Mouse (Mus musculus): ENCODE data around the gene Pced1b. TPM values are rescaled to one million over a fixed set of nuclear protein-coding genes. Genes with fewer than 3 reads are reported as not detected.

Pced1b gene
- total and polyA plus RNA-seq, 3 experiments, result 6.6 to 36.5 TPM; not detected in 1

DNA sequence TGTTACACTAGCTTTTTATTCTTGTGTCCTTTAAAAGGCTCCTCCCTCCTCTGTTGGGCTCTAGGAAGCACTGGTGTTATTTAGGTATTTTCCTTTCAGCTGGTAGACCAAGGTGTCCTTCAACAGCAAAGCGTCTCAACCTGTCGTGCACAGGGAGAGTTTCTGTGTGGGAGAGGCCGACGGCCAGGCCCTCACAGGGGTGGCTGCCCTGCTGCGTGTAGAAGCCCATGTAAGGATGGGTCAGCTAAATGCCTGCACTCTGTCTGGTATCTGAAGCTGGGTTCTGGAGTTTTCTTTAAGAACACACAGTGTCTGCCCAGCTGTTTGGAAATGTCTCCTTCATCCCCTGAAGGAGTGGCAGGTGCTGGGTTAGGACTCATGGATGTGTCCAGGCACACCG is 43.4 kb downstream of the Pced1b start:
- TF ChIP-seq ZNF384 (IDR thresholded peaks at IDR 0.05; ENCODE audit: low read depth, low read length) (no peak), JUND (IDR thresholded peaks at IDR 0.05; ENCODE audit: low read depth, low read length) (no peak), TBP (IDR thresholded peaks at IDR 0.05; ENCODE audit: low read depth, low read length) (no peak), USF1 (IDR thresholded peaks at IDR 0.05; ENCODE audit: low read depth, low read length) (no peak), ZMIZ1 (IDR thresholded peaks at IDR 0.05; ENCODE audit: low read depth, low read length) (no peak), MEF2A (IDR thresholded peaks at IDR 0.05; ENCODE audit: extremely low read depth, insufficient replicate concordance, low read depth, low read length, poor library complexity, severe bottlenecking) (no peak), CTCF (IDR thresholded peaks at IDR 0.05 in 2 of 3, conservative IDR thresholded peaks at IDR 0.05 in 1 of 3; ENCODE audit: control insufficient read depth in 1 of 3, insufficient read depth in 1 of 3, low read depth in 2 of 3, low read length in 3 of 3, poor library complexity in 1 of 3, severe bottlenecking in 1 of 3) (no peak), MAFK (IDR thresholded peaks at IDR 0.05; ENCODE audit: borderline replicate concordance, low read depth, low read length) (no peak), MYC (IDR thresholded peaks at IDR 0.05; ENCODE audit: low read depth, low read length) (no peak), KAT2A (conservative IDR thresholded peaks at IDR 0.05; ENCODE audit: low read depth, low read length) (no peak), TAL1 (IDR thresholded peaks at IDR 0.05; ENCODE audit: low read length) (no peak), SIN3A (IDR thresholded peaks at IDR 0.05; ENCODE audit: low read length) (no peak)

DNA sequence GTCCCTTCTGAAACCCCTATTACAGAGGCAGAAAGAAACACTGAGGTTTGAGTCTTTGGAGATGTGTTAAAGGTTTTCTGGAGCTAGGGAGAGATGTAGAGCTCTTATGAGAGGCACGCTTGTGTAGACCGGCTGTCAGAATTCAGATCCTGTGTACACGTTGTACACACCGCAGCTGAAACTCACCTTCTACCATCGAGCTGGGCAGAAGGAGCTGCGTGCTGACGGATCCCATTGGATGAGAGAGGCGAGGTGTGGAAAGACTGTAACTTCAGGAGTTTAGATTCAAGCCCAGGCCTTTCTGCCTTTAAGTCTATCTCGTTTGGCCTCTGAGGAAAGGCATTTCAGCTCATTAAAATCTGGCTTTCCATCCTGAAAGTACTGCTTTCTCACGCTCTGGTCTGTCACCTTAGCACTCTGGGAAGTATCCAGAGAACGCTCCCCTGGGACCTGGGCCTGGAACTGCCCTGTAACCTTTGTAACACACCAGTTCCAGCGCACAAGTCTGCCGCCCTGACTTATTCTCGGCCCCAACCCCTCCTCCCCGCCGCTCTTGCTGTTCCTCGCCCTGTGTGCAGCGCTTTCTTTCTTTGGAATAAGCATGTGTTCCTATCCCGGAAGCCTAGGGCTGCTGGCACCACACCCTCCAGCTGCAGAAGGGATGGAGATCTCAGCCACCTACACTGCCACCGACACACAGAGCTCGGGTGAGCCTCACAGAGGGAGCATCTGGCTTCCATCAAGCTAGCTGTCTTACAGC is 44.6 kb downstream of the Pced1b start:
- no peak overlapping the region for H3K27ac ChIP-seq (ENCODE audit: control insufficient read depth, low read depth, low read length)
- H3K9ac ChIP-seq (ENCODE audit: control insufficient read depth, low read depth, low read length, poor library complexity, severe bottlenecking), result no peak overlapping the region
- H3K4me3 ChIP-seq (ENCODE audit: control insufficient read depth in 1 of 2, insufficient read depth in 1 of 2, low read depth in 2 of 2, low read length in 2 of 2), result no peak overlapping the region
- H3K27me3 ChIP-seq (ENCODE audit: control insufficient read depth in 1 of 2, insufficient read depth in 2 of 2, low read length in 2 of 2), result no peaks in the 10 kb centered on the region
- no peak for TF ChIP-seq MAX (IDR thresholded peaks at IDR 0.05; ENCODE audit: low read length)
- TF ChIP-seq MXI1 (IDR thresholded peaks at IDR 0.05; ENCODE audit: low read depth, low read length), result no peak
- no peak for TF ChIP-seq POLR2AphosphoS2 (IDR thresholded peaks at IDR 0.05; ENCODE audit: low read length)
- no peak for TF ChIP-seq KAT2A (conservative IDR thresholded peaks at IDR 0.05; ENCODE audit: low read depth, low read length)
- TF ChIP-seq NELFE (IDR thresholded peaks at IDR 0.05; ENCODE audit: low read depth, low read length), result no peak
- TF ChIP-seq SMC3 (IDR thresholded peaks at IDR 0.05; ENCODE audit: low read depth, low read length), result no peak
- TF ChIP-seq ZNF384 (IDR thresholded peaks at IDR 0.05; ENCODE audit: low read depth, low read length), result no peak
- H3K4me1 ChIP-seq (ENCODE audit: control insufficient read depth in 1 of 2, insufficient read depth in 2 of 2, low read length in 2 of 2), result no peaks in the 10 kb centered on the region
- no peak for DNase-seq (ENCODE audit: low read depth, low spot score)
- H3K36me3 ChIP-seq (ENCODE audit: control insufficient read depth in 1 of 2, insufficient read depth in 2 of 2, low read length in 2 of 2), result no peaks in the 10 kb centered on the region
- no peaks in the 10 kb centered on the region for H3K9me3 ChIP-seq (replicated peaks; ENCODE audit: insufficient read depth, low read length)
- H3K79me2 ChIP-seq (ENCODE audit: control insufficient read depth, insufficient read depth, low read length, poor library complexity), result no peaks in the 10 kb centered on the region

More for the DNA sequence above, 43.4 kb downstream of the Pced1b start:
- no peaks in the 10 kb centered on the region for H3K4me1 ChIP-seq (ENCODE audit: control insufficient read depth in 1 of 2, insufficient read depth in 2 of 2, low read length in 2 of 2)
- no peaks in the 10 kb centered on the region for H3K36me3 ChIP-seq (ENCODE audit: control insufficient read depth in 1 of 2, insufficient read depth in 2 of 2, low read length in 2 of 2)
- H3K27me3 ChIP-seq (ENCODE audit: control insufficient read depth in 1 of 2, insufficient read depth in 2 of 2, low read length in 2 of 2), result no peaks in the 10 kb centered on the region
- no peak overlapping the region for H3K27ac ChIP-seq (ENCODE audit: control insufficient read depth, low read depth, low read length)
- H3K9ac ChIP-seq (ENCODE audit: control insufficient read depth, low read depth, low read length, poor library complexity, severe bottlenecking), result no peak overlapping the region
- DNase-seq (ENCODE audit: low read depth, low spot score), result no peak
- H3K9me3 ChIP-seq (replicated peaks; ENCODE audit: insufficient read depth, low read length), result no peaks in the 10 kb centered on the region
- H3K79me2 ChIP-seq (ENCODE audit: control insufficient read depth, insufficient read depth, low read length, poor library complexity), result no peaks in the 10 kb centered on the region
- no peak overlapping the region for H3K4me3 ChIP-seq (ENCODE audit: control insufficient read depth in 1 of 2, insufficient read depth in 1 of 2, low read depth in 2 of 2, low read length in 2 of 2)
